41 mouse cellular contexts compared by ENCODE assay signal in genomic region chr11:61679091-61679866, GRCm38 (mm10). TPM values are rescaled to one million over a fixed set of nuclear protein-coding genes. Genes with fewer than 3 reads are reported as not detected.
"Had no signal": no experiment of that assay in that cellular context is flagged by ENCODE, and none has a peak within 500 bp of the region (broad histone marks: within the 10 kb centered on the region; RNA-seq: fewer than 3 reads in every experiment).

No protein-coding gene starts in this region.

- H3K4me3 ChIP-seq: limb, embryonic 12.5 days; limb, embryonic 13.5 days; limb, embryonic 15.5 days; liver, embryonic 12.5 days; liver, embryonic 13.5 days; liver, embryonic 15.5 days; lung, embryonic 15.5 days; megakaryocyte, embryonic 14.5 days; midbrain, embryonic 10.5 days; midbrain, embryonic 12.5 days; midbrain, embryonic 13.5 days; midbrain, embryonic 15.5 days; myocyte; neural tube, embryonic 12.5 days had no signal

- ATAC-seq: liver, embryonic 12.5 days; liver, postnatal 0 days; lung, postnatal 0 days; midbrain, embryonic 13.5 days; midbrain, embryonic 15.5 days; midbrain, embryonic 16.5 days had no signal

- H3K36me3 ChIP-seq: limb, embryonic 12.5 days; limb, embryonic 13.5 days; limb, embryonic 15.5 days; liver, embryonic 12.5 days; liver, embryonic 13.5 days; liver, embryonic 15.5 days; lung, embryonic 15.5 days; midbrain, embryonic 10.5 days; midbrain, embryonic 12.5 days; midbrain, embryonic 13.5 days; midbrain, embryonic 15.5 days; neural tube, embryonic 12.5 days had no signal

- H3K9me3 ChIP-seq: limb, embryonic 12.5 days; limb, embryonic 13.5 days; limb, embryonic 15.5 days; liver, embryonic 12.5 days; liver, embryonic 13.5 days; liver, embryonic 15.5 days; lung, embryonic 15.5 days; midbrain, embryonic 10.5 days; midbrain, embryonic 12.5 days; midbrain, embryonic 13.5 days; midbrain, embryonic 15.5 days; neural tube, embryonic 12.5 days had no signal

- H3K4me2 ChIP-seq: limb, embryonic 12.5 days; limb, embryonic 13.5 days; limb, embryonic 15.5 days; liver, embryonic 11.5 days; liver, embryonic 12.5 days; liver, embryonic 13.5 days; liver, embryonic 15.5 days; lung, embryonic 14.5 days; lung, embryonic 15.5 days; midbrain, embryonic 11.5 days; midbrain, embryonic 12.5 days; midbrain, embryonic 13.5 days; midbrain, embryonic 15.5 days; neural tube, embryonic 12.5 days had no signal

- H3K9ac ChIP-seq: limb, embryonic 12.5 days; limb, embryonic 13.5 days; limb, embryonic 15.5 days; liver, embryonic 12.5 days; liver, embryonic 13.5 days; liver, embryonic 14.5 days; liver, embryonic 15.5 days; liver, postnatal 0 days; lung, embryonic 14.5 days; lung, embryonic 15.5 days; midbrain, embryonic 12.5 days; midbrain, embryonic 13.5 days; midbrain, embryonic 15.5 days; neural tube, embryonic 12.5 days had no signal

- H3K27ac ChIP-seq: limb, embryonic 12.5 days; limb, embryonic 13.5 days; limb, embryonic 15.5 days; liver, embryonic 12.5 days; liver, embryonic 13.5 days; liver, embryonic 14.5 days; liver, embryonic 15.5 days; lung, embryonic 15.5 days; macrophage; midbrain, embryonic 10.5 days; midbrain, embryonic 12.5 days; midbrain, embryonic 13.5 days; midbrain, embryonic 15.5 days; neural tube, embryonic 12.5 days had no signal

- DNase-seq: left cerebral cortex, postnatal 4 days; liver; liver, embryonic 13.5 days; liver, postnatal 0 days; lung, adult 18-20 months; lung, adult 2 months; lung, embryonic 14.5 days; lung, postnatal 10 days; lung, postnatal 14 days; lung, postnatal 36 days; lung, postnatal 4 days; midbrain, embryonic 14.5 days had no signal

RNA-seq across cellular contexts. Expression of gene Fam83g, which starts 4.6 kb away (rescaled TPM):
- total RNA-seq: left cerebral cortex, postnatal 25 days; megakaryocyte progenitor cell, adult 5-6 weeks; megakaryocyte, adult 5-6 weeks; megakaryocyte-erythroid progenitor cell, adult 5-6 weeks; monocyte, adult 5-6 weeks had no signal
- polyA plus RNA-seq: macrophage, myocyte had no signal

RNA-seq across cellular contexts. Expression of gene Slc5a10, which starts 41.3 kb away (rescaled TPM):
- total RNA-seq: left cerebral cortex, postnatal 10 days; liver, adult 2 months; megakaryocyte progenitor cell, adult 5-6 weeks; megakaryocyte, adult 5-6 weeks; megakaryocyte-erythroid progenitor cell, adult 5-6 weeks; midbrain, postnatal 0 days; monocyte, adult 5-6 weeks had no signal
- polyA plus RNA-seq: limb, embryonic 15.5 days; liver, adult 2 months; liver, embryonic 11.5 days; liver, embryonic 12.5 days; liver, embryonic 13.5 days; liver, embryonic 14.5 days; liver, embryonic 15.5 days; liver, embryonic 16.5 days; liver, postnatal 0 days; lung, adult 2 months; lung, embryonic 14.5 days; lung, embryonic 15.5 days; macrophage; midbrain, embryonic 10.5 days; midbrain, embryonic 11.5 days; midbrain, embryonic 12.5 days; midbrain, embryonic 14.5 days; midbrain, embryonic 15.5 days; midbrain, embryonic 16.5 days; neural tube, embryonic 11.5 days; neural tube, embryonic 12.5 days had no signal
